In genomic region chr4:95850044-95850739, GRCm38 (mm10) we compare ENCODE assay signal across 19 mouse cellular contexts.
DNase-seq lines count a peak whose midpoint lies in the region; ATAC-seq and TF ChIP-seq lines count a peak whose summit lies in the region.
"Had no signal": no experiment of that assay in that cellular context is flagged by ENCODE, and none has a peak within 500 bp of the region (broad histone marks: within the 10 kb centered on the region; RNA-seq: fewer than 3 reads in every experiment).

No protein-coding gene starts in this region.

- H3K27ac ChIP-seq in liver, embryonic 15.5 days (replicated peaks): 0 out of 2 replicates have a peak overlapping the region, but pooled peaks have one; percentile 41
- no peak overlapping the region for H3K27ac ChIP-seq in liver, embryonic 11.5 days (ENCODE audit: low read depth, low read length)
- H3K27ac ChIP-seq in ES-E14 (ENCODE audit: insufficient read depth, low read depth, low read length, poor library complexity, severe bottlenecking): no peak overlapping the region
- H3K27ac ChIP-seq: embryonic facial prominence, embryonic 13.5 days; hindbrain, embryonic 13.5 days; kidney, postnatal 0 days; limb, embryonic 15.5 days; midbrain, embryonic 15.5 days; neural tube, embryonic 12.5 days had no signal

- no peak overlapping the region for H3K4me2 ChIP-seq in liver, embryonic 15.5 days
- H3K4me2 ChIP-seq in liver, embryonic 11.5 days: no peak overlapping the region
- H3K4me2 ChIP-seq: embryonic facial prominence, embryonic 13.5 days; hindbrain, embryonic 13.5 days; limb, embryonic 15.5 days; midbrain, embryonic 15.5 days; neural tube, embryonic 12.5 days had no signal

- ATAC-seq in liver, embryonic 15.5 days (ENCODE audit: insufficient read depth): no peak; the same call in 1 of the 2 replicates
- no peak for ATAC-seq in liver, embryonic 11.5 days (replicated peaks; ENCODE audit: low FRiP score)
- peak; percentile 83 for ATAC-seq in common myeloid progenitor, adult 5-6 weeks (replicated peaks; ENCODE audit: low read depth, poor library complexity, severe bottlenecking)
- 0 out of 2 replicates have a peak, but pooled peaks have one; percentile 22 for ATAC-seq in megakaryocyte-erythroid progenitor cell, adult 5-6 weeks (replicated peaks; ENCODE audit: low FRiP score, low TSS enrichment, poor library complexity, severe bottlenecking)
- ATAC-seq: activated CD4-positive, CD25-positive, alpha-beta regulatory T cell, adult 4 months; CD4-positive, CD25-positive, alpha-beta regulatory T cell, adult 4 months; intestine, embryonic 16.5 days; midbrain, embryonic 15.5 days had no signal

- H3K4me3 ChIP-seq in liver, embryonic 15.5 days (replicated peaks): no peak overlapping the region
- no peak overlapping the region for H3K4me3 ChIP-seq in liver, embryonic 11.5 days (ENCODE audit: low read depth, low read length)
- H3K4me3 ChIP-seq in ES-E14 (ENCODE audit: insufficient read depth in 1 of 2, low read depth in 1 of 2, low read length in 2 of 2, poor library complexity in 1 of 2, severe bottlenecking in 1 of 2): no peak overlapping the region
- H3K4me3 ChIP-seq: embryonic facial prominence, embryonic 13.5 days; hindbrain, embryonic 13.5 days; limb, embryonic 15.5 days; midbrain, embryonic 15.5 days; neural tube, embryonic 12.5 days had no signal

- WGBS in liver, embryonic 15.5 days (ENCODE audit: insufficient replicate concordance): 18% methylated on average over 6 of the region's 6 CpGs
- WGBS in liver, embryonic 11.5 days: 51% methylated on average over 6 of the region's 6 CpGs

- DNase-seq in liver, embryonic 11.5 days (ENCODE audit: low spot score): no peak
- DNase-seq in ES-E14 (ENCODE audit: low read depth, low spot score): no peak
- DNase-seq in ovary, postnatal 36 days (ENCODE audit: low spot score): no peak
- DNase-seq in embryo, embryonic 11 days: no peak
- DNase-seq in urinary bladder, postnatal 36 days (ENCODE audit: low spot score in 2 of 2): no peak
- DNase-seq: adrenal gland, postnatal 25 days; gastrocnemius, postnatal 36 days had no signal

- no peaks in the 10 kb centered on the region for H3K27me3 ChIP-seq in liver, embryonic 15.5 days
- no peaks in the 10 kb centered on the region for H3K27me3 ChIP-seq in liver, embryonic 11.5 days (replicated peaks; ENCODE audit: control insufficient read depth, insufficient read depth, low read length)
- H3K27me3 ChIP-seq: embryonic facial prominence, embryonic 13.5 days; hindbrain, embryonic 13.5 days; limb, embryonic 15.5 days; midbrain, embryonic 15.5 days; neural tube, embryonic 12.5 days had no signal

- H3K9me3 ChIP-seq in liver, embryonic 15.5 days (replicated peaks): no peaks in the 10 kb centered on the region
- H3K9me3 ChIP-seq in liver, embryonic 11.5 days (ENCODE audit: control insufficient read depth, low read length): no peaks in the 10 kb centered on the region
- no peaks in the 10 kb centered on the region for H3K9me3 ChIP-seq in ES-E14 (ENCODE audit: control insufficient read depth, insufficient read depth, low read depth, low read length)
- H3K9me3 ChIP-seq: embryonic facial prominence, embryonic 13.5 days; hindbrain, embryonic 13.5 days; limb, embryonic 15.5 days; midbrain, embryonic 15.5 days; neural tube, embryonic 12.5 days had no signal

- in situ Hi-C loops in ES-E14 (cut with MboI; ENCODE audit: low sequenced_read_pairs in 2 of 2, unreplicated experiment in 2 of 2): no loop called here

- no peaks in the 10 kb centered on the region for H3K36me3 ChIP-seq in liver, embryonic 15.5 days (replicated peaks)
- no peaks in the 10 kb centered on the region for H3K36me3 ChIP-seq in liver, embryonic 11.5 days (ENCODE audit: control insufficient read depth, insufficient read depth, low read length)
- no peaks in the 10 kb centered on the region; the same call in 1 of the 2 replicates for H3K36me3 ChIP-seq in ES-E14 (ENCODE audit: control insufficient read depth, insufficient read depth, low read length, poor library complexity, severe bottlenecking)
- H3K36me3 ChIP-seq: embryonic facial prominence, embryonic 13.5 days; hindbrain, embryonic 13.5 days; limb, embryonic 15.5 days; midbrain, embryonic 15.5 days; neural tube, embryonic 12.5 days had no signal

- peaks cover 2% of the 10 kb centered on the region; the same call in 1 of the 2 replicates for H3K4me1 ChIP-seq in liver, embryonic 15.5 days (replicated peaks)
- no peaks in the 10 kb centered on the region for H3K4me1 ChIP-seq in liver, embryonic 11.5 days (replicated peaks; ENCODE audit: control insufficient read depth, insufficient read depth, low read length)
- no peaks in the 10 kb centered on the region for H3K4me1 ChIP-seq in ES-E14 (ENCODE audit: control insufficient read depth in 2 of 2, insufficient read depth in 2 of 2, low read length in 2 of 2, poor library complexity in 1 of 2)
- H3K4me1 ChIP-seq: midbrain, embryonic 15.5 days; neural tube, embryonic 12.5 days had no signal

- no peak overlapping the region for H3K9ac ChIP-seq in liver, embryonic 15.5 days
- H3K9ac ChIP-seq in liver, embryonic 11.5 days (ENCODE audit: low read depth, low read length): no peak overlapping the region
- H3K9ac ChIP-seq in ES-E14 (ENCODE audit: insufficient read depth, low read depth, low read length, poor library complexity, severe bottlenecking): no peak overlapping the region
- H3K9ac ChIP-seq: embryonic facial prominence, embryonic 13.5 days; hindbrain, embryonic 13.5 days; limb, embryonic 15.5 days; midbrain, embryonic 15.5 days; neural tube, embryonic 12.5 days had no signal

TF ChIP-seq in ES-E14, 5 proteins besides CTCF, POLR2A, EP300 and RAD21:
- TF ChIP-seq MAFK (IDR thresholded peaks at IDR 0.05; ENCODE audit: insufficient read depth, low read depth, low read length) (no peak), ZNF384 (IDR thresholded peaks at IDR 0.05; ENCODE audit: low read depth, low read length) (peak; percentile 45; the same call in 1 of the 2 replicates)

Comparison
In these comparisons a context has a peak if more than half of its experiments do, and no peak if none do; other contexts are left out.
1. ATAC-seq: peak in common myeloid progenitor, adult 5-6 weeks (single experiment) and megakaryocyte-erythroid progenitor cell, adult 5-6 weeks (single experiment); none in liver, embryonic 15.5 days (single experiment) and liver, embryonic 11.5 days (single experiment).